Mouse (Mus musculus): ENCODE measurements around the gene Pfkfb4. TPM values are rescaled to one million over a fixed set of nuclear protein-coding genes. Genes with fewer than 3 reads are reported as not detected.

Gene Pfkfb4
- 26.4 and 26.7 TPM in 2 replicates for polyA plus RNA-seq (2012; rRNA removed)

GRCm38 (mm10) chr9:108991428-108992084 lies at the start of gene Pfkfb4:
TSS of gene Pfkfb4 (plus strand) at chr9:108991778.

GRCm38 (mm10) chr9:108953081-108953636 lies 38.4 kb upstream of the Pfkfb4 start, which contains the start of gene Col7a1:
TSS of gene Col7a1 (plus strand) at chr9:108953586.

GRCm38 (mm10) chr9:108985710-108986109 lies 5.9 kb upstream of the Pfkfb4 start, which contains the start of gene Ucn2:
TSS of gene Ucn2 (plus strand) at chr9:108986010.

GRCm38 (mm10) chr9:109038086-109038895 lies 46.7 kb downstream of the Pfkfb4 start, which contains the start of gene Shisa5:
TSS of gene Shisa5 (plus strand) at chr9:109038565.

GRCm38 (mm10) chr9:109059136-109059903 lies 67.7 kb downstream of the Pfkfb4 start, which contains the start of gene Trex1:
TSS of gene Trex1 (minus strand) at chr9:109059734.

GRCm38 (mm10) chr9:109073661-109074573 lies 82.3 kb downstream of the Pfkfb4 start, which contains the start of gene Atrip:
TSS of gene Atrip (minus strand) at chr9:109074124.

Other genes with a start within 250 kb of the Pfkfb4 start
- 392 and 428 TPM in 2 replicates for gene Ip6k2, start 208.0 kb upstream of the Pfkfb4 start, polyA plus RNA-seq (2012; rRNA removed)
- 32.2 and 33.5 TPM in 2 replicates for gene Nckipsd, start 183.4 kb upstream of the Pfkfb4 start, polyA plus RNA-seq (2012; rRNA removed)
- 88.2 and 100 TPM in 2 replicates for gene Celsr3, start 165.5 kb upstream of the Pfkfb4 start, polyA plus RNA-seq (2012; rRNA removed)
- gene Slc26a6, start 138.5 kb upstream of the Pfkfb4 start, polyA plus RNA-seq (2012; rRNA removed): 20.6 and 22.4 TPM in 2 replicates
- 0.72 and 0.84 TPM in 2 replicates for gene Tmem89, start 77.2 kb upstream of the Pfkfb4 start, polyA plus RNA-seq (2012; rRNA removed)
- 340 and 342 TPM in 2 replicates for gene Uqcrc1, start 55.1 kb upstream of the Pfkfb4 start, polyA plus RNA-seq (2012; rRNA removed)
- 6.8 and 12.8 TPM in 2 replicates for gene Col7a1, start 38.2 kb upstream of the Pfkfb4 start, polyA plus RNA-seq (2012; rRNA removed)
- 0.34 and 1.1 TPM in 2 replicates for gene Ucn2, start 5.8 kb upstream of the Pfkfb4 start, polyA plus RNA-seq (2012; rRNA removed)
- 60.7 and 85.5 TPM in 2 replicates for gene Shisa5, start 46.8 kb downstream of the Pfkfb4 start, polyA plus RNA-seq (2012; rRNA removed)
- 38.3 and 41.3 TPM in 2 replicates for gene Trex1, start 68.0 kb downstream of the Pfkfb4 start, polyA plus RNA-seq (2012; rRNA removed)
- gene Atrip, start 82.3 kb downstream of the Pfkfb4 start, polyA plus RNA-seq (2012; rRNA removed): 40.4 and 41.3 TPM in 2 replicates
- gene Ccdc51, start 90.7 kb downstream of the Pfkfb4 start, polyA plus RNA-seq (2012; rRNA removed): 10.2 and 10.5 TPM in 2 replicates
- gene Tma7, start 90.8 kb downstream of the Pfkfb4 start, polyA plus RNA-seq (2012; rRNA removed): 256 and 271 TPM in 2 replicates
- gene Plxnb1, start 103.6 kb downstream of the Pfkfb4 start, polyA plus RNA-seq (2012; rRNA removed): 67.0 and 68.2 TPM in 2 replicates
- not detected in 2 replicates for gene Fbxw21, start 170.3 kb downstream of the Pfkfb4 start, polyA plus RNA-seq (2012; rRNA removed)
- not detected in 2 replicates for gene Fbxw13, start 204.2 kb downstream of the Pfkfb4 start, polyA plus RNA-seq (2012; rRNA removed)
- 0.02 TPM in 1 of 2 replicates, not detected in the other for gene Fbxw20, start 243.0 kb downstream of the Pfkfb4 start, polyA plus RNA-seq (2012; rRNA removed)

All from central nervous system, embryonic 14 days (tissue).